Mouse (Mus musculus): ENCODE measurements at regions not wholly inside any gene's neighbourhood (a gene's known extent, or its start where the extent isn't known, plus 50 kb on each side); places are given as distances from the start of the nearest gene placed in this dataset.

- peak; percentile 13 for DNase-seq (ENCODE audit: low read depth, low spot score)
Observed at GRCm38 (mm10) chr1:137751446-137751961, 424.0 kb downstream of the Ptprc start.

GRCm38 (mm10) chr1:137750894-137751293 is 424.6 kb downstream of the Ptprc start:
- no peak for DNase-seq (ENCODE audit: low read depth, low spot score)

DNA sequence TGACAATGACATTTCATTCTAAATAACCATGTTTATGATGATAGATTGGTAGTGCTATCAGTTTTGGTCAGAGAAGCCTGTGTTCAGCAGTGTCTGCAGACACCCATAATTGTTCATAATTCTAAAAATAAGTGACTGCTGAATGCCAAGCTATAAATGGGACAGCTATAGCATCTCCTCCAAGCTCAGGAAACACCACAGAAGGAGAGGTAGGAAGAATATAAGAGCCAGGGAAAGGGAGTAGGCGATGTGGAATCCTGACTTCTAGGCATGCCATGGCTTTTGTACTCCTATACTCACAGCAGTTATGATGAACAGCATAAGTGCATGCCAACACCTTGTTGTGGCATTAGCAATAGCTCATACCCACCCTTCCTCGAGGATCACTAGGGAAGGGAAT is 429.4 kb downstream of the Ptprc start:
- DNase-seq (ENCODE audit: low read depth, low spot score) = no peak

GRCm38 (mm10) chr1:137738157-137738851 is 437.2 kb downstream of the Ptprc start:
- no peak for DNase-seq (ENCODE audit: low read depth, low spot score)

DNA sequence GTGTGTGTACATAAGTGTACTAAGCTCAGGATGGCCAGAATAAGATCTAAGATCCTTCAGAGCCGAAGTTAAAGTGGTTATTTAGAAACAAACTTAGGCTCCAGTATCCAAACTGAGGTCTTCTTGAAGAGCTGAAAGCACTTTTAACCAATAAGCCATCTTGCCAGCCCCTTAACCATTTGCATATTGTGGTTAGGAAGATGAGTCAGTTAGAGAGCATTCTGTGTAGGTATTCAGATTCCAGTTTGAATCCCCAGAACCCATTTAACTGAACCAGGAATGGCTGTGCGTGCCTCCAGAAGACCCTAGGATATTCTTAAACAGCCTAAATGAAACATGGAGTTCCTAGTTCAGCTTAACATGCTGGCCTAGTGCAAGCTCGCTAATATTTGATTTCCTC is 471.6 kb downstream of the Ptprc start:
- DNase-seq (ENCODE audit: low read depth, low spot score) = peak; percentile 2

DNA sequence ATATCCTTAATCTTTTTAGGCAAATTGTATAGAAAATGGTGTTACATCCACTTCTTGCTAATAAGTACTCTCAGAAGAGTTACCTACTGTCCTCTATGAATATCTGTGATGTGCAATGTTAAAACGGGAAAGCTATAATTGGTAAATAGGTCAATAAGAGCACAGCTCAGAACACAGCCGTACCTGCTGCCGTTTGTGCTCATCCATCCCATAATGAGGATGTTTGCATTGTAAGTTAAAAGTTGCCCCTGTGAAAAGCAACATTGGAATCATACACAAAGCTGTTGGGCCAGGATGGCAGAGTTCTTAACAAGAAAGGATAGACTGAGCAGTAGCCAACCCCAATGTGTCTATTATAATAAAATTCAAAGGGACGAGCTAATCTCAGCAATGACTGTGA is 476.6 kb downstream of the Ptprc start:
- no peak for DNase-seq (ENCODE audit: low read depth, low spot score)

GRCm38 (mm10) chr1:137697289-137697688 is 478.2 kb downstream of the Ptprc start:
- DNase-seq (ENCODE audit: low read depth, low spot score) = no peak

- no peak for DNase-seq (ENCODE audit: low read depth, low spot score)
Observed at GRCm38 (mm10) chr1:137696796-137697195, 478.7 kb downstream of the Ptprc start.

DNA sequence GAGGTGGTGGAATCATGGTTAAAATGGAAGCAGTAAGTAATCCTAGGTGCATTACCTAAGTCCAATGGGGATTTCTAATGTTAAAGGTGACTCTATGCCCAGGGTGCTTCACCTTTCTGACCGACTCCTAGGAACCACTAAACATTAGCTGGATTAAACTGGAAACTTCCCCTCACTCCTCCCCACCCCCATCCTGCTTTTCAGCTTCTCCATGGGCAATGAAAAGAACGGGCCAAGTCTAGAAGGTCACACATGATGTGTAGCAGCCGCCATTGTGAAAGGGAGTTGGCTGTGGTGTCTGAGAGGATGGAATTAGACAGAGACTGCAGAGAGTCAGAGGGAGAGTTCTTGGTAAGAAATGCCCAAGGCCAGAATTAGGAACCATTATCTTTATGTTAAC is 479.8 kb downstream of the Ptprc start:
- DNase-seq (ENCODE audit: low read depth, low spot score) = no peak

DNA sequence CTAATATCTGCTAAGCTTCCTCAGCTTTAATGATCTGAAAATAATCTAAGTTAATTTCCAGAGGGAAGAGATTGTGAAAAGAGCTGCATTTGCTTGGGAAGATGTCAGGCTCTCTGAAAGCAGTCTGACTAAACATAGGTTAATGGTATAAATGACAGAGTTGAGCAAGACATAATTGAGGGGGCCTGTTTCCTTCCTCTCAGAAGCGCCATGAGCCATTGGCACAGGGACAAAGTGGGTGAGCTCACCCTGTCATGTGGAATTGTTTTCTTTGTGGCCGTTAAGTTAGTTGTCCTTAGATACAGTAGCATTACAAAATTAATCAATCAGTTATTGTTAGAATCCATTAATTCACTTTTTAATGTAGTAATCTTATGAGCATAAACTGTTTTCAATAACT is 483.0 kb downstream of the Ptprc start:
- DNase-seq (ENCODE audit: low read depth, low spot score) = no peak

DNA sequence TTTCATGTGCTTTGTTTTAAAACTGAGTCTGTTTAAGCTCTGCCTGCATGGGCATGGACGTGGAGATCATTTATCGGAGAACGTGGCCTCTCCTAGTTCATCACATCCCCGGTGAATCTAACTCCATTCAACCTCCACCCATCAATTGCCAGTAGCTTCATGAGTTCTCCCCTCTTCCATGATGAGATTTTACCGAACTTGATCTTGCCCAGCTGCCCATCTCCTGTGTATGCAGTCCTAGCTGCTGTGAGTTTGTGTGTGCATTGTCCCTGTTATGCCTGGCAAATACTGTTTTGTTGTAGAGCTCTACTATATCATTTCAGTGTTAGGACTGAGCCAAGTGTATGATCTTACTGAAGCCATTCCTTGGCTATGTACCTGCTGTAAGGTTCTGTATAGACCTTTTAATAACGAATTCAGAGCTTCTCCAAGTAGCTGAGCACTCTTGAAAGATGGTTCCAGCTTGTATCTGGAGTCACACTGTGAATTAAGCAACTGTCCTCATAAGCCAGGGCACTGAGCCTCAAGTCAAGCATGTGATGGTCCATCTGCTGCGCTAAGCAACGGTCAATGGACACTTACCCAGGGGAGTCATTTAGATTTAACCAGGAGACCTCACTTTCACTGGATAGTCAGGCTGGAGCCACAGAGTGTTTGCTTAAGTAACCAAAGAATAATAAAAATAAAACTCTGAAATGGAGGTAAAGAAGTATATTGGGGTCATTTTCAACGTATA is 484.5 kb downstream of the Ptprc start:
- DNase-seq (ENCODE audit: low read depth, low spot score) = no peak

DNA sequence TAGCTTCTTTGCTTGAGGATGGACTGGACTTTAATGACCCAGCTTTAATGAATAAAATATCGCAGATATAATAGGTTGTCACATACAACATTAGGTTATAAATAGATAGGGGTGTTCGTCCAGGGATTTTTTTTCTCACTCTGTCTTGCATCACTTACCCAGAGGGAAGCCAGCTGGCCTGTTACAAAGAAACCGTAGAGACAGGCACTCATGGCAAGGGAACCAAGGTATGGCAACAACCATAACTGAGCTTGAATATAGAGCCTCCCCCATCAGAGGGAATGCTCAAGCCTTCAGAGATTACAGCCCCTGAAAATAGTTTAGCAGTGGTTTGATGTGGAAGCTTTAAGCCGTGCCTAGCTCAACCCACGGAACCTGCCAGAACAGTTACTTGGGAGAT is 504.9 kb downstream of the Ptprc start:
- no peak for DNase-seq (ENCODE audit: low read depth, low spot score)

GRCm38 (mm10) chr1:137669849-137670248 is 505.7 kb downstream of the Ptprc start:
- DNase-seq (ENCODE audit: low read depth, low spot score) = no peak

- DNase-seq (ENCODE audit: low read depth, low spot score) = no peak
Observed at GRCm38 (mm10) chr1:137658141-137658540, 517.4 kb downstream of the Ptprc start.

- DNase-seq (ENCODE audit: low read depth, low spot score) = no peak
Observed at GRCm38 (mm10) chr1:137656900-137657458, 518.5 kb downstream of the Ptprc start.

GRCm38 (mm10) chr1:137654171-137654570 is 521.3 kb downstream of the Ptprc start:
- DNase-seq (ENCODE audit: low read depth, low spot score) = no peak

- no peak for DNase-seq (ENCODE audit: low read depth, low spot score)
Observed at GRCm38 (mm10) chr1:137653495-137653894, 522.0 kb downstream of the Ptprc start.

DNA sequence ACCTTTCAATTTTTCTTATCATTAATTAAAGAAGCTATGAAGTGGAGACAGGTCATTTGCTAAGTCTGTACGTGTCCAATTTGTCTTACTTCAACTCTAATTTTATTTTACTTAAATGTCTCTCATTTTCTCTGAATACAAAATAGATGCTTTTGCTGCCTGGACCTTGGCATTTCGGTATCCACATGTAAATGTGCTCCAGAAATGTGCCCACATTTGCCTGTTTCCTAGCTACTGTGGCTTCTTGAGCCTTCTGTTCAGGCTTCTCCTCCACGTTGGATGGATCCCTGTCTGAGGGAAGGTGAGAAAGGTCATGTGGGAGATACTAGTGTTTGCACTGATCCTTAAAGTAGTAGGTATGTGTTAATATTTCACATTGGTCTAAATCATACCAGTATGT is 524.9 kb downstream of the Ptprc start:
- DNase-seq (ENCODE audit: low read depth, low spot score) = no peak

DNA sequence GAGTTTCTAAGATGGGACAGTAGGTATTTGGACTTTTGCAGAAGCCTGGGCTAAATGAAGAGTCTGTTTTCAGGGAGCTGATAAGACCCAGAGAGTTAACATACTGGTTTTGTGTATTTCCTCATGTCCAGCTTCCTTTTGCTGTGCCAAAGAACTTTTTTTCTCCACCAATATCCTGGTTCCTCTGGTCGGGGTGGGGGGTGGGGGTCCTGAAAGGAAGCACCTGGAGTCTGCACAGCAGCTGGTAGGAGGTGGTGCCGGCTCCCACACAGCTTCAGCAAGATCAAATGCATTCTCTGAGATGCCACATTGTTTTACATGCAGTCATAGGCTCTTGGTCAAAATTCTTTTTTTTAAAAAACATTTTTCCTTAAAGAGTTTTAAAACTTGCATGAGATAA is 525.4 kb downstream of the Ptprc start:
- DNase-seq (ENCODE audit: low read depth, low spot score) = no peak

DNA sequence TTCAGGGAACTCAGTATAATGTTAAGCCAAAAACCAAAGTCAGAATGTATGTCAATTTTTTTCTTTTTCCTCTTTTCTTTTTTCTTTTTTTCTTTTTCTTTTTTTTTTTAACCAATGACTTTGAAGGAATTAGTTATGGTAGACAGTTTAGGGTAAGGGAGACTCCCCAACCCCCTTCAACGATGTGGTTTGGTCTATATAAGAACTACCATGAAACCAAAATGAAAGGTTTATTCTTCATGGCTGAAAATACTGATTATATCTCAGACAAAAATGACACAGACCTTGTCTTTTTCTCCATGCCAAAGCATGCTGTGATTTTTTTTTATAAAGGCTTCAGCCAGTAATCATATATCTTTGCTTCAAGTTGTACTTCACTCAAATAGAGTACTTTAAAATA is 526.7 kb downstream of the Ptprc start:
- no peak for DNase-seq (ENCODE audit: low read depth, low spot score)

DNA sequence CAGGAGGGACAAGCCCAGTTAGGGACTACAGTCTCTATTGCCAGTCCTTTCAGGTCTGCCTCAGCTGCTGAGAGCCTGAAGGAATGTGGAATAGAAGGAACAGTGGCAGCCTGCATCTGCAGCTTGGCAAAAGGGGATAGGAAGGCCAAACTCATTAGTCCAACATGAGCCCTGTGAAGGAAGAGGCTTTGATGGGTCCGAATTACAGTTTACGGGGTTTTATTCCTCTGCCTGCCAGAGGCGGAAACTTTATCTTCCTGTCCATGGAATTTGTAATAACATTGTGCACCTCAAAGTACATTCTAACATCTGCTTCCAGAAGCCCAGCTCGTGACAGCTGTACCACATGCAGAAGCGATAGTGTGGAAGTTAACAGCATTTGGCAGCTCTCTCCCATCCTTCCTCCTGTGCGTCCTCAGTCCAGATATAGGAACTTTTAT is 530.9 kb downstream of the Ptprc start:
- DNase-seq (ENCODE audit: low read depth, low spot score) = no peak

GRCm38 (mm10) chr1:137643508-137643907 is 532.0 kb downstream of the Ptprc start:
- peak; percentile 4 for DNase-seq (ENCODE audit: low read depth, low spot score)

GRCm38 (mm10) chr1:137640848-137641247 is 534.7 kb downstream of the Ptprc start:
- DNase-seq (ENCODE audit: low read depth, low spot score) = no peak

All from 3T3-L1 (cell line).